ENCODE assay signal across 35 mouse cellular contexts in genomic region chr9:75368779-75369178, GRCm38 (mm10). TPM values are rescaled to one million over a fixed set of nuclear protein-coding genes. Genes with fewer than 3 reads are reported as not detected.
"Had no signal": no experiment of that assay in that cellular context is flagged by ENCODE, and none has a peak within 500 bp of the region (broad histone marks: within the 10 kb centered on the region; RNA-seq: fewer than 3 reads in every experiment).

No protein-coding gene starts in this region.

- DNase-seq: cerebellum, adult 8-10 months; cerebellum, adult 9-10 months; cerebellum, adult 9-11 months; cerebellum, postnatal 10 days; cerebellum, postnatal 14 days; cerebellum, postnatal 25 days; cerebellum, postnatal 36 days; embryo, embryonic 11 days; forebrain, postnatal 0 days; gastrocnemius, adult 2 months; gastrocnemius, postnatal 10 days; gastrocnemius, postnatal 14 days; gastrocnemius, postnatal 25 days; gastrocnemius, postnatal 36 days; heart, adult 18-20 months; heart, adult 2 months had no signal

- ATAC-seq: forebrain, embryonic 13.5 days; forebrain, embryonic 14.5 days; forebrain, embryonic 15.5 days; forebrain, embryonic 16.5 days; forebrain, postnatal 0 days had no signal

- H3K4me2 ChIP-seq: embryonic facial prominence, embryonic 12.5 days; embryonic facial prominence, embryonic 13.5 days; embryonic facial prominence, embryonic 15.5 days; forebrain, embryonic 12.5 days; forebrain, embryonic 13.5 days; forebrain, embryonic 15.5 days had no signal

- H3K4me3 ChIP-seq: embryonic facial prominence, embryonic 10.5 days; embryonic facial prominence, embryonic 12.5 days; embryonic facial prominence, embryonic 13.5 days; embryonic facial prominence, embryonic 15.5 days; erythroblast, embryonic 14.5 days; forebrain, embryonic 10.5 days; forebrain, embryonic 12.5 days; forebrain, embryonic 13.5 days; forebrain, embryonic 15.5 days; gastrocnemius, adult 2 months; heart, adult 2 months had no signal

- H3K9me3 ChIP-seq: embryonic facial prominence, embryonic 10.5 days; embryonic facial prominence, embryonic 12.5 days; embryonic facial prominence, embryonic 13.5 days; embryonic facial prominence, embryonic 15.5 days; forebrain, embryonic 10.5 days; forebrain, embryonic 12.5 days; forebrain, embryonic 15.5 days had no signal

- H3K27ac ChIP-seq: embryonic facial prominence, embryonic 10.5 days; embryonic facial prominence, embryonic 12.5 days; embryonic facial prominence, embryonic 13.5 days; embryonic facial prominence, embryonic 15.5 days; forebrain, embryonic 10.5 days; forebrain, embryonic 12.5 days; forebrain, embryonic 13.5 days; forebrain, embryonic 15.5 days; gastrocnemius, adult 2 months; heart, adult 2 months had no signal

- H3K9ac ChIP-seq: embryonic facial prominence, embryonic 12.5 days; embryonic facial prominence, embryonic 13.5 days; embryonic facial prominence, embryonic 15.5 days; forebrain, embryonic 12.5 days; forebrain, embryonic 13.5 days; forebrain, embryonic 15.5 days; forebrain, postnatal 0 days had no signal

- H3K4me1 ChIP-seq: embryonic facial prominence, embryonic 10.5 days; embryonic facial prominence, embryonic 12.5 days; embryonic facial prominence, embryonic 13.5 days; embryonic facial prominence, embryonic 15.5 days; forebrain, embryonic 10.5 days; forebrain, embryonic 12.5 days; forebrain, embryonic 13.5 days; forebrain, embryonic 15.5 days had no signal

- H3K36me3 ChIP-seq: embryonic facial prominence, embryonic 10.5 days; embryonic facial prominence, embryonic 12.5 days; embryonic facial prominence, embryonic 13.5 days; embryonic facial prominence, embryonic 15.5 days; forebrain, embryonic 10.5 days; forebrain, embryonic 12.5 days; forebrain, embryonic 15.5 days had no signal

- H3K27me3 ChIP-seq: embryonic facial prominence, embryonic 12.5 days; embryonic facial prominence, embryonic 13.5 days; embryonic facial prominence, embryonic 15.5 days; forebrain, embryonic 12.5 days; forebrain, embryonic 13.5 days; forebrain, embryonic 15.5 days had no signal

RNA-seq across cellular contexts. Expression of gene Bcl2l10, which starts 21.2 kb away (rescaled TPM):
- total RNA-seq: common myeloid progenitor, adult 5-6 weeks; forebrain, postnatal 0 days; gastrocnemius, adult 18-20 months; gastrocnemius, adult 2 months; gastrocnemius, adult 8-10 months; gastrocnemius, postnatal 10 days; gastrocnemius, postnatal 14 days; gastrocnemius, postnatal 25 days; gastrocnemius, postnatal 36 days; granulocyte monocyte progenitor cell, adult 5-6 weeks; heart, adult 2 months; heart, adult 8-10 months had no signal
- polyA plus RNA-seq: embryonic facial prominence, embryonic 10.5 days; embryonic facial prominence, embryonic 11.5 days; embryonic facial prominence, embryonic 12.5 days; embryonic facial prominence, embryonic 13.5 days; embryonic facial prominence, embryonic 14.5 days; embryonic facial prominence, embryonic 15.5 days; erythroblast, embryonic 14.5 days; forebrain, embryonic 10.5 days; forebrain, embryonic 11.5 days; forebrain, embryonic 12.5 days; forebrain, embryonic 13.5 days; forebrain, embryonic 14.5 days; forebrain, embryonic 15.5 days; forebrain, embryonic 16.5 days; forebrain, postnatal 0 days; heart, adult 2 months had no signal
